Mouse (Mus musculus) liver, embryonic 16.5 days (tissue): ENCODE results near the gene Fcgrt. TPM values are rescaled to one million over a fixed set of nuclear protein-coding genes. Genes with fewer than 3 reads are reported as not detected.
"Not testable (repeated sequence)": the region's sequence is repeated elsewhere in the genome, so short reads cannot be mapped to it uniquely, and the experiment has no call there.

ENCODE experiments used
- ATAC-seq: fragments of 200-750 bp; cut with Nextera tagmentation; 2 replicates; pipeline ENCODE4 v1.8.0; 2017; ENCODE audit warnings: low read depth, mild to moderate bottlenecking, moderate number of reproducible peaks, moderate library complexity
- H3K27ac ChIP-seq: fragments of 300-500 bp; sonication (generic); 2 replicates; pipeline ENCODE4 v1.5.1; 2014; ENCODE audit warnings: mild to moderate bottlenecking, low read length
- H3K27me3 ChIP-seq: fragments of 300-500 bp; sonication (generic); 2 replicates; pipeline ENCODE4 v1.6.1; 2014; ENCODE audit warnings: low read depth, low read length, mixed read lengths; ENCODE audit not compliant: control insufficient read depth, insufficient read depth
- H3K36me3 ChIP-seq: fragments of 300-500 bp; sonication (generic); 2 replicates; pipeline ENCODE4 v1.6.1; 2014; ENCODE audit warnings: mild to moderate bottlenecking; ENCODE audit not compliant: control insufficient read depth, insufficient read depth
- H3K4me1 ChIP-seq: fragments of 300-500 bp; sonication (generic); 2 replicates; pipeline ENCODE4 v1.6.1; 2014; ENCODE audit warnings: low read depth, low read length, mixed read lengths; ENCODE audit not compliant: control insufficient read depth
- H3K4me2 ChIP-seq: fragments of 300-500 bp; sonication (generic); 2 replicates; pipeline ENCODE4 v1.6.1; 2014; ENCODE audit warnings: low read depth, low read length, mixed read lengths
- H3K4me3 ChIP-seq: fragments of 300-500 bp; sonication (generic); 2 replicates; pipeline ENCODE4 v1.5.1; 2014; ENCODE audit warnings: low read depth, mild to moderate bottlenecking, low read length
- H3K9ac ChIP-seq: fragments of 300-500 bp; sonication (generic); 2 replicates; pipeline ENCODE4 v1.6.1; 2014; ENCODE audit warnings: low read depth, low read length
- H3K9me3 ChIP-seq: fragments of 300-500 bp; sonication (generic); replicated peaks from 2 replicates; pipeline ENCODE4 v1.6.1; 2016; ENCODE audit warnings: low read length; ENCODE audit not compliant: control insufficient read depth
- WGBS: fragments of 180-500 bp; shearing (Covaris S2); extraction: QIAGEN DNeasy Blood & Tissue Kit; methylation state at CpG from one replicate; pipeline ENCODE4 v1.1.7; 2014; ENCODE audit not compliant: insufficient replicate concordance; 5-methylcytosine and 5-hydroxymethylcytosine counted together
- polyA plus RNA-seq: library from polyadenylated mRNA; unstranded; fragments of >200 nt; fragmentation: Nextera tagmentation; extraction: Ambion mirVana; gene quantifications from 2 replicates; pipeline ENCODE4 v1.2.1, GENCODE M21; 2015

Fcgrt gene
- polyA plus RNA-seq, 1 experiment from 2014 or later, result 56.1 TPM

- Histone ChIP-seq H3K4me3 (no peak overlapping the region), H3K9ac (no peak overlapping the region), H3K36me3 (no peaks in the 10 kb centered on the region), H3K9me3 (no peaks in the 10 kb centered on the region), H3K27me3 (no peaks in the 10 kb centered on the region), H3K4me1 (peaks cover 8% of the 10 kb centered on the region), H3K4me2 (no peak overlapping the region), H3K27ac (no peak overlapping the region)
- ATAC-seq, result no peak
- WGBS, result 68% methylated on average over 8 of the region's 8 CpGs
Measured at GRCm38 (mm10) chr7:45105491-45105890, 1.8 kb upstream of the Fcgrt start.

GRCm38 (mm10) chr7:45104941-45105340 lies 1.3 kb upstream of the Fcgrt start:
- no peak overlapping the region for H3K4me3 ChIP-seq
- H3K27me3 ChIP-seq, result no peaks in the 10 kb centered on the region
- 53% methylated on average over 5 of the region's 5 CpGs for whole genome bisulfite sequencing
- no peak overlapping the region for H3K9ac ChIP-seq
- H3K9me3 ChIP-seq, result no peaks in the 10 kb centered on the region
- ATAC-seq, result no peak
- no peak overlapping the region for H3K4me2 ChIP-seq
- H3K27ac ChIP-seq, result no peak overlapping the region
- H3K4me1 ChIP-seq, result peaks cover 8% of the 10 kb centered on the region
- H3K36me3 ChIP-seq, result no peaks in the 10 kb centered on the region

GRCm38 (mm10) chr7:45102940-45103585 lies 588 bp downstream of the Fcgrt start:
- WGBS, result 61% methylated on average over 9 of the region's 9 CpGs

GRCm38 (mm10) chr7:45102441-45102840 lies 1.2 kb downstream of the Fcgrt start:
- Histone ChIP-seq H3K9me3 (no peaks in the 10 kb centered on the region), H3K27me3 (no peaks in the 10 kb centered on the region), H3K4me1 (peaks cover 8% of the 10 kb centered on the region), H3K4me3 (peak overlapping the region; percentile 36), H3K27ac (no peak overlapping the region), H3K36me3 (no peaks in the 10 kb centered on the region), H3K9ac (no peak overlapping the region; the same call in 1 of the 2 replicates), H3K4me2 (peak overlapping the region; percentile 34)
- no peak for ATAC-seq
- 49% methylated on average over 11 of the region's 11 CpGs for WGBS

More at GRCm38 (mm10) chr7:45102940-45103585, 588 bp downstream of the Fcgrt start:
- no peaks in the 10 kb centered on the region for H3K36me3 ChIP-seq
- H3K4me2 ChIP-seq, result peak overlapping the region; percentile 34
- H3K27me3 ChIP-seq, result no peaks in the 10 kb centered on the region
- 0 out of 2 replicates have a peak, but pooled peaks have one; percentile 20 for ATAC-seq
- H3K9me3 ChIP-seq, result no peaks in the 10 kb centered on the region
- H3K4me1 ChIP-seq, result peaks cover 8% of the 10 kb centered on the region
- peak overlapping the region; percentile 36 for H3K4me3 ChIP-seq
- H3K9ac ChIP-seq, result peak overlapping the region; percentile 34; the same call in 1 of the 2 replicates
- H3K27ac ChIP-seq, result peak overlapping the region; percentile 65

- H3K4me3 ChIP-seq, result no peak overlapping the region
- no peak overlapping the region for H3K9ac ChIP-seq
- no peaks in the 10 kb centered on the region for H3K9me3 ChIP-seq
- no peaks in the 10 kb centered on the region for H3K36me3 ChIP-seq
- no peaks in the 10 kb centered on the region for H3K27me3 ChIP-seq
- H3K27ac ChIP-seq, result no peak overlapping the region
- no peak for ATAC-seq
- H3K4me1 ChIP-seq, result peaks cover 8% of the 10 kb centered on the region
- H3K4me2 ChIP-seq, result no peak overlapping the region
- 85% methylated on average over 6 of the region's 6 CpGs for WGBS
Measured at GRCm38 (mm10) chr7:45100046-45100445, 3.6 kb downstream of the Fcgrt start.

- H3K27me3 ChIP-seq, result no peaks in the 10 kb centered on the region
- 72% methylated on average over 8 of the region's 8 CpGs for WGBS
- no peak overlapping the region for H3K27ac ChIP-seq
- H3K4me2 ChIP-seq, result no peak overlapping the region
- H3K9ac ChIP-seq, result no peak overlapping the region
- H3K4me3 ChIP-seq, result no peak overlapping the region
- H3K36me3 ChIP-seq, result no peaks in the 10 kb centered on the region
- no peak for ATAC-seq
- no peaks in the 10 kb centered on the region for H3K9me3 ChIP-seq
- peaks cover 4% of the 10 kb centered on the region for H3K4me1 ChIP-seq
Measured at GRCm38 (mm10) chr7:45098541-45099240, 5.0 kb downstream of the Fcgrt start.

- H3K9me3 ChIP-seq, result no peaks in the 10 kb centered on the region
- H3K9ac ChIP-seq, result no peak overlapping the region
- no peaks in the 10 kb centered on the region for H3K27me3 ChIP-seq
- no peak overlapping the region for H3K4me2 ChIP-seq
- peak overlapping the region; percentile 63 for H3K27ac ChIP-seq
- H3K4me3 ChIP-seq, result no peak overlapping the region
- WGBS, result 14% methylated on average over 6 of the region's 6 CpGs
- peaks cover 11% of the 10 kb centered on the region for H3K4me1 ChIP-seq
- ATAC-seq, result peak; percentile 67
- H3K36me3 ChIP-seq, result no peaks in the 10 kb centered on the region
Measured at GRCm38 (mm10) chr7:45097479-45097878, 6.2 kb downstream of the Fcgrt start.

GRCm38 (mm10) chr7:45095965-45096364 lies 7.7 kb downstream of the Fcgrt start:
- H3K36me3 ChIP-seq, H3K27ac ChIP-seq, H3K27me3 ChIP-seq, H3K9me3 ChIP-seq, H3K4me2 ChIP-seq, H3K4me3 ChIP-seq, ATAC-seq, H3K9ac ChIP-seq: not testable (repeated sequence)
- peaks cover 21% of the 10 kb centered on the region for H3K4me1 ChIP-seq
- WGBS, result 76% methylated on average over 14 of the region's 14 CpGs

GRCm38 (mm10) chr7:45095367-45095766 lies 8.3 kb downstream of the Fcgrt start:
- ATAC-seq, result no peak

More at GRCm38 (mm10) chr7:45095367-45095766, 8.3 kb downstream of the Fcgrt start:
- H3K4me3 ChIP-seq, result no peak overlapping the region
- H3K4me1 ChIP-seq, result peaks cover 27% of the 10 kb centered on the region
- H3K36me3 ChIP-seq, result no peaks in the 10 kb centered on the region
- 54% methylated on average over 6 of the region's 6 CpGs for WGBS
- no peaks in the 10 kb centered on the region for H3K9me3 ChIP-seq
- no peak overlapping the region for H3K9ac ChIP-seq
- no peak overlapping the region for H3K27ac ChIP-seq
- H3K27me3 ChIP-seq, result no peaks in the 10 kb centered on the region
- H3K4me2 ChIP-seq, result no peak overlapping the region
